Mouse (Mus musculus) kidney, embryonic 16.5 days (tissue): ENCODE results near the gene Tnfrsf21. TPM values are rescaled to one million over a fixed set of nuclear protein-coding genes. Genes with fewer than 3 reads are reported as not detected.

ENCODE experiments used
- ATAC-seq: fragments of 200-750 bp; cut with Nextera tagmentation; 2 replicates; pipeline ENCODE4 v1.8.0; 2017; ENCODE audit warnings: moderate TSS enrichment; ENCODE audit not compliant: low FRiP score, low TSS enrichment
- H3K27ac ChIP-seq: fragments of 300-500 bp; sonication (generic); 2 replicates; pipeline ENCODE4 v1.5.1; 2014; ENCODE audit warnings: low read length
- H3K27me3 ChIP-seq: fragments of 300-500 bp; sonication (generic); 2 replicates; pipeline ENCODE4 v1.6.1; 2014; ENCODE audit warnings: low read length, control low read depth, mixed read lengths; ENCODE audit not compliant: insufficient read depth
- H3K36me3 ChIP-seq: fragments of 300-500 bp; sonication (generic); 2 replicates; pipeline ENCODE4 v1.6.1; 2014; ENCODE audit warnings: low read length, control low read depth, mixed read lengths; ENCODE audit not compliant: insufficient read depth
- H3K4me1 ChIP-seq: fragments of 300-500 bp; sonication (generic); 2 replicates; pipeline ENCODE4 v1.6.1; 2014; ENCODE audit warnings: low read length, control low read depth, mixed read lengths; ENCODE audit not compliant: insufficient read depth
- H3K4me2 ChIP-seq: fragments of 300-500 bp; sonication (generic); replicated peaks from 2 replicates; pipeline ENCODE4 v1.6.1; 2014; ENCODE audit warnings: low read depth, low read length
- H3K4me3 ChIP-seq: fragments of 300-500 bp; sonication (generic); 2 replicates; pipeline ENCODE4 v1.5.1; 2014; ENCODE audit warnings: mild to moderate bottlenecking, low read length
- H3K9ac ChIP-seq: fragments of 300-500 bp; sonication (generic); replicated peaks from 2 replicates; pipeline ENCODE4 v1.6.1; 2014; ENCODE audit warnings: low read length
- H3K9me3 ChIP-seq: fragments of 300-500 bp; sonication (generic); 2 replicates; pipeline ENCODE4 v1.6.1; 2016; ENCODE audit warnings: low read length, control low read depth
- WGBS: fragments of 180-500 bp; shearing (Covaris S2); extraction: QIAGEN DNeasy Blood & Tissue Kit; methylation state at CpG from one replicate; pipeline ENCODE4 v1.1.7; 2014; 5-methylcytosine and 5-hydroxymethylcytosine counted together
- polyA plus RNA-seq: library from polyadenylated mRNA; unstranded; fragments of >200 nt; fragmentation: Nextera tagmentation; extraction: Ambion mirVana; gene quantifications from 2 replicates; pipeline ENCODE4 v1.2.1, GENCODE M21; 2015

Tnfrsf21 gene
- 65.1 and 69.7 TPM in 2 replicates for polyA plus RNA-seq

GRCm38 (mm10) chr17:43016371-43017331 lies at the start of gene Tnfrsf21:
TSS of gene Tnfrsf21 (plus strand) at chr17:43016555.
- H3K4me2 ChIP-seq, result peak within 1 kb of the TSS; percentile 87
- no peaks in the 10 kb centered on the region for H3K9me3 ChIP-seq
- peak within 1 kb of the TSS; percentile 83 for H3K27ac ChIP-seq
- H3K27me3 ChIP-seq, result no peaks in the 10 kb centered on the region
- ATAC-seq, result peak; percentile 97
- under 1% methylated on average over 80 of the region's 80 CpGs for WGBS
- peak within 1 kb of the TSS; percentile 75 for H3K4me3 ChIP-seq
- peaks cover 13% of the 10 kb centered on the region; the same call in 1 of the 2 replicates for H3K4me1 ChIP-seq
- H3K36me3 ChIP-seq, result peaks cover 6% of the 10 kb centered on the region; the same call in 1 of the 2 replicates
- H3K9ac ChIP-seq, result peak within 1 kb of the TSS; percentile 94

- Histone ChIP-seq H3K36me3 (no peaks in the 10 kb centered on the region), H3K4me3 (no peak overlapping the region), H3K27ac (no peak overlapping the region), H3K4me1 (no peaks in the 10 kb centered on the region), H3K9ac (no peak overlapping the region), H3K9me3 (no peaks in the 10 kb centered on the region), H3K4me2 (no peak overlapping the region), H3K27me3 (no peaks in the 10 kb centered on the region)
- WGBS, result 87% methylated on average over 2 of the region's 2 CpGs
- no peak for ATAC-seq
Observed at GRCm38 (mm10) chr17:42968174-42968573, 48.2 kb upstream of the Tnfrsf21 start.

GRCm38 (mm10) chr17:42975312-42975996 lies 40.9 kb upstream of the Tnfrsf21 start:
- 50% methylated on average over 18 of the region's 18 CpGs for WGBS
- Histone ChIP-seq H3K27me3 (no peaks in the 10 kb centered on the region), H3K4me1 (peaks cover 10% of the 10 kb centered on the region; the same call in 1 of the 2 replicates), H3K27ac (0 out of 2 replicates have a peak overlapping the region, but pooled peaks have one; percentile 9), H3K9me3 (no peaks in the 10 kb centered on the region), H3K4me3 (no peak overlapping the region), H3K4me2 (no peak overlapping the region), H3K9ac (no peak overlapping the region), H3K36me3 (no peaks in the 10 kb centered on the region)
- 0 out of 2 replicates have a peak, but pooled peaks have one; percentile 54 for ATAC-seq

- Histone ChIP-seq H3K9ac (no peak overlapping the region), H3K4me3 (no peak overlapping the region), H3K27ac (no peak overlapping the region), H3K9me3 (no peaks in the 10 kb centered on the region), H3K27me3 (no peaks in the 10 kb centered on the region), H3K36me3 (no peaks in the 10 kb centered on the region), H3K4me2 (no peak overlapping the region), H3K4me1 (peaks cover 10% of the 10 kb centered on the region; the same call in 1 of the 2 replicates)
- ATAC-seq, result no peak
- 68% methylated on average over 7 of the region's 7 CpGs for WGBS
Observed at GRCm38 (mm10) chr17:42977766-42978165, 38.6 kb upstream of the Tnfrsf21 start.

GRCm38 (mm10) chr17:42978345-42978744 lies 38.0 kb upstream of the Tnfrsf21 start:
- no peaks in the 10 kb centered on the region for H3K36me3 ChIP-seq
- H3K4me2 ChIP-seq, result no peak overlapping the region
- no peaks in the 10 kb centered on the region for H3K27me3 ChIP-seq
- ATAC-seq, result peak; percentile 68
- no peak overlapping the region for H3K27ac ChIP-seq
- peaks cover 10% of the 10 kb centered on the region; the same call in 1 of the 2 replicates for H3K4me1 ChIP-seq
- no peaks in the 10 kb centered on the region for H3K9me3 ChIP-seq
- H3K4me3 ChIP-seq, result no peak overlapping the region
- WGBS, result 42% methylated on average over 4 of the region's 4 CpGs
- no peak overlapping the region for H3K9ac ChIP-seq

- no peak for ATAC-seq
- H3K4me2 ChIP-seq, result no peak overlapping the region
- no peaks in the 10 kb centered on the region for H3K9me3 ChIP-seq
- H3K9ac ChIP-seq, result no peak overlapping the region
- H3K27me3 ChIP-seq, result no peaks in the 10 kb centered on the region
- no peak overlapping the region for H3K27ac ChIP-seq
- no peaks in the 10 kb centered on the region for H3K36me3 ChIP-seq
- H3K4me3 ChIP-seq, result no peak overlapping the region
- WGBS, result 87% methylated on average over 3 of the region's 3 CpGs
- H3K4me1 ChIP-seq, result 0 out of 2 replicates have a peak, but pooled peaks cover 6% of the 10 kb centered on the region
Observed at GRCm38 (mm10) chr17:42981806-42982205, 34.5 kb upstream of the Tnfrsf21 start.

- Histone ChIP-seq H3K36me3 (no peaks in the 10 kb centered on the region), H3K9ac (no peak overlapping the region), H3K27ac (no peak overlapping the region), H3K4me3 (no peak overlapping the region), H3K4me2 (no peak overlapping the region), H3K4me1 (0 out of 2 replicates have a peak, but pooled peaks cover 7% of the 10 kb centered on the region), H3K9me3 (no peaks in the 10 kb centered on the region), H3K27me3 (no peaks in the 10 kb centered on the region)
- WGBS, result 55% methylated on average over 4 of the region's 4 CpGs
- ATAC-seq, result no peak
Observed at GRCm38 (mm10) chr17:42982568-42982967, 33.8 kb upstream of the Tnfrsf21 start.

- Histone ChIP-seq H3K4me3 (no peak overlapping the region), H3K4me2 (no peak overlapping the region), H3K27ac (no peak overlapping the region), H3K9me3 (no peaks in the 10 kb centered on the region; the same call in 1 of the 2 replicates), H3K4me1 (0 out of 2 replicates have a peak, but pooled peaks cover 4% of the 10 kb centered on the region), H3K27me3 (no peaks in the 10 kb centered on the region), H3K9ac (no peak overlapping the region), H3K36me3 (no peaks in the 10 kb centered on the region)
- ATAC-seq, result peak; percentile 31; the same call in 1 of the 2 replicates
- WGBS, result 44% methylated on average over 9 of the region's 9 CpGs
Observed at GRCm38 (mm10) chr17:42985837-42986589, 30.3 kb upstream of the Tnfrsf21 start.

GRCm38 (mm10) chr17:42987692-42988091 lies 28.7 kb upstream of the Tnfrsf21 start:
- no peak overlapping the region for H3K4me2 ChIP-seq
- H3K27ac ChIP-seq, result no peak overlapping the region
- H3K36me3 ChIP-seq, result no peaks in the 10 kb centered on the region
- H3K9ac ChIP-seq, result no peak overlapping the region
- peaks cover 9% of the 10 kb centered on the region; the same call in 1 of the 2 replicates for H3K4me1 ChIP-seq
- no peak for ATAC-seq
- WGBS, result 20% methylated on average over 4 of the region's 4 CpGs
- H3K27me3 ChIP-seq, result no peaks in the 10 kb centered on the region
- H3K4me3 ChIP-seq, result no peak overlapping the region
- no peaks in the 10 kb centered on the region; the same call in 1 of the 2 replicates for H3K9me3 ChIP-seq
